Comparison of ENCODE assay signal across 8 mouse cellular contexts in the genomic region with DNA sequence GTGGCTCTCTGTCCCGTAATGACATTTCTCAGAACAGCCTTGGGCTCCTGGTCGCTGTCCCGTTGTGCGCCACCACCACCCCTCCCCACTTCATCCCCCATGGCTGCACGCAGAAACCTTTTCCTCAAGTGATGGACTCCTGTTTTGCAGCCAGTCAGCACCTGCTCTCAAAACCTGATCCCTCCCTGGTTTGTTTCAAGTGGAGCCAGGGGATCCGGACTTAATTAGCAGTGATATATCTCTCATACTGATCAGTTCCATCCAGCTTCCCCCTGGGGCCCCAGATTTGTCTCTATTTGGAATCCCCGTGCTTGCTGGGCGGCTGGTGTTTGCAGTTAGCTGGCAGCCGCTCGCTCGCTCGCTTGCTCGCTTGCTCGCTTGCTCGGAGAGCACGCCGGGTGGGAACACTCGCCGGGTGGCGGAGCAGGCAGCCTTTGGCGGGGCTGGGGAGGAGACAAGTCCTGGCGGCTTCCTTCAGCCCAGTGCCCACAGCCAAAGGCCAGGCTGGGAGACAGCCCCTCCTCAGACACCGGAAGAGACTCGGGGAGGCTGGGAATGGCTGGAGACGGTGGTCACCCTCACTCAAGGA.
A peak's percentile ranks its signal among the peaks of the same experiment; 100 is the strongest.
DNase-seq lines count a peak whose midpoint lies in the region; ATAC-seq lines count a peak whose summit lies in the region.

No protein-coding gene starts in this region.

- peak overlapping the region; percentile 28 for H3K4me3 ChIP-seq in forebrain, embryonic 14.5 days (ENCODE audit: low read depth, low read length)
- peak overlapping the region; percentile 40 for H3K4me3 ChIP-seq in hindbrain, embryonic 15.5 days
- peak overlapping the region; percentile 32 for H3K4me3 ChIP-seq in limb, embryonic 11.5 days (ENCODE audit: low read depth, low read length)
- H3K4me3 ChIP-seq in midbrain, embryonic 13.5 days (replicated peaks): peak overlapping the region; percentile 33

- H3K27ac ChIP-seq in forebrain, embryonic 14.5 days (ENCODE audit: low read depth, low read length): peak overlapping the region; percentile 87
- peak overlapping the region; percentile 82 for H3K27ac ChIP-seq in hindbrain, embryonic 15.5 days (replicated peaks)
- H3K27ac ChIP-seq in limb, embryonic 11.5 days (replicated peaks; ENCODE audit: low read depth, low read length): peak overlapping the region; percentile 79
- H3K27ac ChIP-seq in midbrain, embryonic 13.5 days: peak overlapping the region; percentile 91

- peak overlapping the region; percentile 63 for H3K4me2 ChIP-seq in forebrain, embryonic 14.5 days (ENCODE audit: low read length)
- H3K4me2 ChIP-seq in hindbrain, embryonic 15.5 days: peak overlapping the region; percentile 78
- peak overlapping the region; percentile 73 for H3K4me2 ChIP-seq in limb, embryonic 11.5 days (ENCODE audit: low read depth, severe bottlenecking)
- H3K4me2 ChIP-seq in midbrain, embryonic 13.5 days (replicated peaks): peak overlapping the region; percentile 62

- peaks cover 17% of the 10 kb centered on the region for H3K4me1 ChIP-seq in forebrain, embryonic 14.5 days (ENCODE audit: control insufficient read depth, insufficient read depth, low read length)
- peaks cover 24% of the 10 kb centered on the region for H3K4me1 ChIP-seq in hindbrain, embryonic 15.5 days (replicated peaks)
- H3K4me1 ChIP-seq in limb, embryonic 11.5 days (ENCODE audit: control insufficient read depth, insufficient read depth, low read length): no peaks in the 10 kb centered on the region
- H3K4me1 ChIP-seq in midbrain, embryonic 13.5 days (replicated peaks): peaks cover 27% of the 10 kb centered on the region

- 0% methylated on average over 25 of the region's 25 CpGs for WGBS in forebrain, embryonic 14.5 days
- under 1% methylated on average over 25 of the region's 25 CpGs for WGBS in hindbrain, embryonic 15.5 days
- under 1% methylated on average over 25 of the region's 25 CpGs for WGBS in limb, embryonic 11.5 days
- WGBS in midbrain, embryonic 13.5 days: under 1% methylated on average over 25 of the region's 25 CpGs

- peak; percentile 96 for ATAC-seq in frontal cortex, adult (ENCODE audit: low TSS enrichment)
- peak; percentile 86 for ATAC-seq in forebrain, embryonic 14.5 days
- ATAC-seq in hindbrain, embryonic 15.5 days (ENCODE audit: low FRiP score, low read depth): peak; percentile 88
- ATAC-seq in limb, embryonic 11.5 days (ENCODE audit: insufficient number of reproducible peaks, low FRiP score, low TSS enrichment, low read depth): peak; percentile 65
- ATAC-seq in midbrain, embryonic 13.5 days: peak; percentile 88

- H3K36me3 ChIP-seq in forebrain, embryonic 14.5 days (ENCODE audit: control insufficient read depth, insufficient read depth, low read length): no peaks in the 10 kb centered on the region
- H3K36me3 ChIP-seq in hindbrain, embryonic 15.5 days: no peaks in the 10 kb centered on the region
- H3K36me3 ChIP-seq in limb, embryonic 11.5 days (ENCODE audit: control insufficient read depth, insufficient read depth, low read length): no peaks in the 10 kb centered on the region
- H3K36me3 ChIP-seq in midbrain, embryonic 13.5 days: no peaks in the 10 kb centered on the region

- DNase-seq in frontal cortex, postnatal 14 days (ENCODE audit: low spot score in 2 of 2): no peak
- peak; percentile 5 for DNase-seq in cerebellum, adult 11 months
- peak; percentile 86 for DNase-seq in forebrain, embryonic 14.5 days (ENCODE audit: low spot score)
- peak; percentile 78 for DNase-seq in limb, embryonic 11.5 days (ENCODE audit: low spot score)
- peak; percentile 53 for DNase-seq in testis, postnatal 10 days (ENCODE audit: low spot score)

- H3K27me3 ChIP-seq in forebrain, embryonic 14.5 days (replicated peaks; ENCODE audit: control insufficient read depth, insufficient read depth, low read length): no peaks in the 10 kb centered on the region
- no peaks in the 10 kb centered on the region for H3K27me3 ChIP-seq in hindbrain, embryonic 15.5 days
- no peaks in the 10 kb centered on the region for H3K27me3 ChIP-seq in limb, embryonic 11.5 days (ENCODE audit: control insufficient read depth, insufficient read depth, low read length)
- no peaks in the 10 kb centered on the region for H3K27me3 ChIP-seq in midbrain, embryonic 13.5 days

- peak overlapping the region; percentile 63 for H3K9ac ChIP-seq in forebrain, embryonic 14.5 days (ENCODE audit: low read length)
- H3K9ac ChIP-seq in hindbrain, embryonic 15.5 days: peak overlapping the region; percentile 49
- H3K9ac ChIP-seq in limb, embryonic 11.5 days (ENCODE audit: low read length): peak overlapping the region; percentile 71
- H3K9ac ChIP-seq in midbrain, embryonic 13.5 days (replicated peaks): peak overlapping the region; percentile 64

- no peaks in the 10 kb centered on the region for H3K9me3 ChIP-seq in forebrain, embryonic 14.5 days (replicated peaks; ENCODE audit: control insufficient read depth, low read length)
- H3K9me3 ChIP-seq in hindbrain, embryonic 15.5 days: no peaks in the 10 kb centered on the region
- H3K9me3 ChIP-seq in limb, embryonic 11.5 days (ENCODE audit: control insufficient read depth, low read length): no peaks in the 10 kb centered on the region
- no peaks in the 10 kb centered on the region for H3K9me3 ChIP-seq in midbrain, embryonic 13.5 days

Comparison
In these comparisons a context has a peak if more than half of its experiments do, and no peak if none do; other contexts are left out.
1. DNase-seq: peak in cerebellum, adult 11 months (single experiment), forebrain, embryonic 14.5 days (single experiment), limb, embryonic 11.5 days (single experiment) and testis, postnatal 10 days (single experiment); none in frontal cortex, postnatal 14 days (0 of 2).
2. Peak in every context shown above with its lines, with median percentiles within 50 percentile points of each other: ATAC-seq, H3K27ac ChIP-seq, H3K4me2 ChIP-seq, H3K4me3 ChIP-seq and H3K9ac ChIP-seq.